Mouse (Mus musculus): ENCODE data around the gene Cdkn1c.

DNA sequence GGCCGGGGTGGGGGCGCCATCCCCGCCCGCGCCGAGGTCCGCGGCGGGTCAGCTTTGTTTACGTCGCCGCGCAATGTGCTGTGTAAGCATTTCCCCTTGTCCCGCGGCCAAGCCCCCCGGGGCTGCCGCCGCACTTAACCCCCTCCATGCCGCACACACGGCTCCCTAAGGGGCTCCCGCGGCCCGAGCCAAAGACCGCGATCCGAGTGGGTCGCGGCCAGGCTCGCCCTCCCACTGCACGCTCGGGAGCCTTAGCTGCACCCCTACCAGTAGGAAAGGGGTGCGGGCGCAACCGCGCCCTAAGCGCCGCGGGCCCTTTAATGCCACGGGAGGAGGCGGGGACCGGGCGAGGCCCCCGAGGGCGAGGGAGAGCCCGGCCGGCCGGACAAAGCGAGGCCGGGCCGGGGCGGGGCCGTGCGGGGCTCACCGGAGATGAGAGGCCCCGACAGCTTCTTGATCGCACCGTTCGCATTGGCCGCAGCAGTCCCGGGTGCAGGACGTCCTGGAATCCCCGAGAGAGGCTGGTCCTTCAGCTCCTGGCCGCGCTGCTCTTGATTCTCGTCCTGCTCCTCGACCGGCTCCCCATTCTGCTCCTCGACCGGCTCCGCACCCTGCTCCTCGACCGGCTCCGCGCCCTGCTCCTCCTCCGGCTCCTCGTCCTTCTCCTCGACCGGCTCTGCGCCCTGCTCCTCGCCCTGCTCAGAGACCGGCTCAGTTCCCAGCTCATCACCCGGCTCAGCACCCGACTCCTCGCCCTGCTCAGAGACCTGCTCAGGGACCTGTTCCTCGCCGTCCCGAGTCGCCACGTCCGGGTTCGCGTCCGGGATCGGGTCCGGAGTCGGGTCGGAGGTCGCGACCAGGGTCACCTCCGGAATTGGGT lies 1.3 kb downstream of the Cdkn1c start:
- no peak for TF ChIP-seq EP300 (optimal IDR thresholded peaks at IDR 0.05)
- no peak for TF ChIP-seq CTCF (IDR thresholded peaks at IDR 0.05; ENCODE audit: low read depth)

Measured in stomach, postnatal 0 days (tissue).